Mouse (Mus musculus) lung, postnatal 10 days (tissue): ENCODE measurements at regions not wholly inside any gene's neighbourhood (a gene's known extent, or its start where the extent isn't known, plus 50 kb on each side); places are given as distances from the start of the nearest gene placed in this dataset.

ENCODE experiments used
- DNase-seq: peaks from one replicate; pipeline ENCODE4 v3.0.0; 2021

DNA sequence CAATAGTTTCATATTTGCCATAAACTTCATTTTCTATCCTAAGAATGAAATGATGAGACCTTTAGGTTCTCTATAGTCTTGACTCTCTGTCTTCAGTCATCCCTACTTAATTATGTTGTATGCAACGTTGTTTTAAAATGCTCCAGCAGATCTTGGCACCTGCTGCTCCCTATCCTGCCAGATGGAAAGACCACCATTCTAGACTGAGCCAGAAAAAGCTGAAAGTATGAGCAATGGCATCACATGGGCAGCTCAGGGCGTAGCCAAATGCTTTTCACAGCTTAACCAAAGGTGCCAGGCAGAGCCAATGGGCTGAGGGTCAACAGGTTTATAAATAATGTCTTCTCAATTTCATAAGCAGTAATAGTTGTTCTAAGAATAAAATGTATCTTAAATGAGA is 190.2 kb upstream of the Cdh20 start:
- no peak for DNase-seq

DNA sequence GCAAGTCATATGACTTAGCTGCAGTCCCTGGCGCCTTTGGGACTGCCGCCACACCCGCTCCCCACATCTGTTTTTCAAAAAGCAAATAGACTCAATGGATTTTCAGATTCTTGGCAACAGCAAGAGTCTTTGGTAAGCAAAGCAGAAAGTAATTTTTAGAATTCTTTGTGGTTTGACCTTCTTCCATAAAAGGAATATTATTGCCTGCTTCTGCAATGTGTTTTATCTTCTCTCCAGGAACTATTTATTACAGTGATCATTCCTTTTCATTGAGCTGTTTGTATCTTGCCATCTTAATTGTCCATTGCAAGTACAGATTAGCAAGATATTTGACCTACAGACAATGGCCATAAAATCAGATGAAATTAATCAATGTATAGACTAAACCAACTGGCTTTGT is 184.2 kb upstream of the Cdh20 start:
- DNase-seq = no peak

DNA sequence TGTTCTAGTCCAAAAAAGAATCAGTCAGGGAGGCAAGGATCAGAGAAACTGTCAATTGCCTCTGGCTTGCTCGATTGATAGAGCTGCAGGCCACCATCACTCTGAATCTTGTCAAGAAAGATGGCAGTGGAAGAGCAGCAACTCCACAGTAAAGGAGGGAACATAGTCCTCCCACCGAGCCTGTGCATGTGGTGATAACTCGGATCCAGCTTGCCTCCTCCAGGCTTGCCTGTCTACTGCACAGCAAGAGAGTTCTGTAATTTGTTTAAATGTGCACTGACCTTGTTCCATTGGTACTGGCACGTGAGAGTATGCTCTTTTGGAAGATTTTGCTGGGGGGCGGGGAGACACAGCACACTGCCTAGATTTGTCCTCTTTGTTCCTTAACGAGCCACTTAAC is 181.3 kb upstream of the Cdh20 start:
- DNase-seq = peak; percentile 1

- DNase-seq = no peak
These were observed 163.0 kb upstream of the Cdh20 start for GRCm38 (mm10) chr1:104605301-104605700.

DNA sequence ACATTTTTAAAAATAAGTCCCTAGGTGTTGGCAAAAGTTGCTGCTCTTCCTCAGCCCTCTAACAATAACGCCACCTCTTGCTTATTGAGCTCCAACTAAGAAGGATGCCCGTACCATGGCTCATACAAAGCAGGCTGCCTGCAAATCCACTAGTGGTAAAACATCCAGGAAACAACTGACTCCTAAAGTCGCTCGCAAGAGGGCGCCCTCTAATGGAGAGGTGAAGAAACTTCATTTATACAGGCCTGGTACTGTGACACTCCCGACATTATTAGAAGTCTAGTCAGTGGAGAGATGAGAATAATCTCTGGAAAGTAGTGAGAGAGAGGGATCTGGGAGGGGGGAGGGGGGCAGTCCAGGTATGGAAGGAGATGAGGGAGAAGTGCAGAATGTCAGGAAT is 158.9 kb upstream of the Cdh20 start:
- no peak for DNase-seq

DNA sequence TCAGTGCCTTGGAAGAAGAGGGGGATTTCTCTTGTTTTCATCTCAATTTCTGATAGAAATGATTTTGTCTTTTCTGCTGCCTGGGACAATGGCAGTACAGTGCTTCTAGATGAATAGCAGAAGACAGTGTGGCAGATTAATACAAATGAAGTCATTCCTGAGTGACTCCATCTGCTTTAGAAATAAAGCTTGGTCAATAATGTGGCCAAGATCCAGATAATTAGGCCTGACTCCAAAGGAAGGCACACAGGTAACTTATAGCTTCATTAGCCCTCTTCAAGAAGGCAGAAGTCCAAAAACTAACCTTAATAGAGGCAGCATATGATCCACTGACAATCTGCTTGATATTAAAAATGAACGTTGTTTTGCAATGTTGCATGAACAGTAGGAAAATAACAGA is 151.0 kb upstream of the Cdh20 start:
- no peak for DNase-seq

GRCm38 (mm10) chr1:104619805-104620375 is 148.4 kb upstream of the Cdh20 start:
- no peak for DNase-seq

- no peak for DNase-seq
These were observed 142.8 kb upstream of the Cdh20 start for GRCm38 (mm10) chr1:104625528-104625927.

- DNase-seq = no peak
These were observed 115.9 kb upstream of the Cdh20 start for GRCm38 (mm10) chr1:104652405-104652804.
